Mouse (Mus musculus): ENCODE data around the gene Golga7b.

GRCm38 (mm10) chr19:42317648-42318425 is 70.5 kb downstream of the Golga7b start:
- no peak for TF ChIP-seq EP300 (IDR thresholded peaks at IDR 0.05; ENCODE audit: low read depth)
- TF ChIP-seq CTCF (IDR thresholded peaks at IDR 0.05; ENCODE audit: low read depth), result no peak
